7 mouse cellular contexts compared by ENCODE assay signal in the genomic region with DNA sequence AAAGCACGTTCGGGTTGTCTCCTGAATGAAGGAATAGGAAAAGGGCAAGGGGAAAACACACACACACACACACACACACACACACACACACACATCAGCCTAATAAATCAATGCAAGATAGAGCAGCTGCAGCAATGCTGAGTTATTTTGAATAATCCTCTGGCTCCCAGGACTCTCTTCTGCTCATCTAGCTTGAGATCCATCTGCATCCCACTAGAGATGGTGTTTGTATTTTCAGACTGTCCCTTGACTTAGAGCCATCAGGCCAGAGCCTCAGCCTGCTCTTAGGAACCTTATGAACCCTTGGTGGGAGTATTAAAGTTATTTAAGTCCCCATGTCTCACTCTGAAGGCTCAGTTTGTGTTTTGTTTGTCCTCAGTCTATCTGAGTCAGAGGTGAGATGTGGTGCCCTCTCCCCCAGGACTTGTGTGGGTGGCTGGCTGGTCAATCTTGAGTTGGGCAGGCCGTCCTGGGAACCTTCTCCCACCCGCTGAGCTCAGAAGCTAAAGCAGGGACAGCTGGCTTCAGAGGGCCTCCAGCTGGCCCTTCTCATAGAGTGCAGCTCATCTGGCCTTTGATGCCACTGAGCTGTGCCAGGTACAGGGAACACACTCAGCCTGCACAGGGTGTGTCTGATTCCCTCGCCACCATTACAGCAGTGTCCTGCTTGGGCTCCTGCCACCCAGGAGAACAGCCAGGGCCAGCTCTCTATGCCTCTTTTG.
DNase-seq lines count a peak whose midpoint lies in the region; ATAC-seq lines count a peak whose summit lies in the region.

No protein-coding gene starts in this region.

- H3K4me1 ChIP-seq in embryonic facial prominence, embryonic 10.5 days = peaks cover 58% of the 10 kb centered on the region
- peaks cover 39% of the 10 kb centered on the region for H3K4me1 ChIP-seq in intestine, embryonic 15.5 days (replicated peaks)

- H3K9ac ChIP-seq in intestine, embryonic 15.5 days = no peak overlapping the region

- no peak for ATAC-seq in intestine, embryonic 15.5 days

- WGBS in embryonic facial prominence, embryonic 10.5 days = 61% methylated on average over 5 of the region's 5 CpGs
- 62% methylated on average over 5 of the region's 5 CpGs for whole genome bisulfite sequencing in intestine, embryonic 15.5 days

- H3K4me2 ChIP-seq in intestine, embryonic 15.5 days (replicated peaks) = no peak overlapping the region

- H3K4me3 ChIP-seq in embryonic facial prominence, embryonic 10.5 days = no peak overlapping the region
- H3K4me3 ChIP-seq in intestine, embryonic 15.5 days (replicated peaks) = no peak overlapping the region

- H3K36me3 ChIP-seq in embryonic facial prominence, embryonic 10.5 days (replicated peaks) = no peaks in the 10 kb centered on the region
- no peaks in the 10 kb centered on the region for H3K36me3 ChIP-seq in intestine, embryonic 15.5 days

- peak overlapping the region; percentile 86 for H3K27ac ChIP-seq in embryonic facial prominence, embryonic 10.5 days (replicated peaks)
- H3K27ac ChIP-seq in intestine, embryonic 15.5 days = peak overlapping the region; percentile 66

- H3K27me3 ChIP-seq in embryonic facial prominence, embryonic 10.5 days (replicated peaks; ENCODE audit: low read depth, poor library complexity, severe bottlenecking) = no peaks in the 10 kb centered on the region
- no peaks in the 10 kb centered on the region for H3K27me3 ChIP-seq in intestine, embryonic 15.5 days (replicated peaks)

- DNase-seq in embryonic facial prominence, embryonic 10.5 days (ENCODE audit: low spot score) = no peak
- peak; percentile 75 for DNase-seq in gastrocnemius, adult 18-20 months (ENCODE audit: low spot score)
- DNase-seq in lung, postnatal 14 days = peak; percentile 46
- DNase-seq in frontal cortex, adult 2 months (ENCODE audit: extremely low spot score in 1 of 2, low spot score in 1 of 2) = no peak
- no peak for DNase-seq in frontal cortex, postnatal 36 days (ENCODE audit: low spot score in 2 of 2)
- DNase-seq in c-Kit-positive CD71-positive TER-119-positive erythroid progenitor cells, embryonic 14.5 days (ENCODE audit: low spot score) = no peak

- H3K9me3 ChIP-seq in embryonic facial prominence, embryonic 10.5 days = 0 out of 2 replicates have a peak, but pooled peaks cover 3% of the 10 kb centered on the region
- H3K9me3 ChIP-seq in intestine, embryonic 15.5 days = no peaks in the 10 kb centered on the region

Comparison
In these comparisons a context has a peak if more than half of its experiments do, and no peak if none do; other contexts are left out.
1. DNase-seq: peak in gastrocnemius, adult 18-20 months (single experiment) and lung, postnatal 14 days (single experiment); none in embryonic facial prominence, embryonic 10.5 days (single experiment), frontal cortex, adult 2 months (0 of 2), frontal cortex, postnatal 36 days (0 of 2) and c-Kit-positive CD71-positive TER-119-positive erythroid progenitor cells, embryonic 14.5 days (single experiment).